ENCODE assay signal across 13 mouse cellular contexts in the genomic region with DNA sequence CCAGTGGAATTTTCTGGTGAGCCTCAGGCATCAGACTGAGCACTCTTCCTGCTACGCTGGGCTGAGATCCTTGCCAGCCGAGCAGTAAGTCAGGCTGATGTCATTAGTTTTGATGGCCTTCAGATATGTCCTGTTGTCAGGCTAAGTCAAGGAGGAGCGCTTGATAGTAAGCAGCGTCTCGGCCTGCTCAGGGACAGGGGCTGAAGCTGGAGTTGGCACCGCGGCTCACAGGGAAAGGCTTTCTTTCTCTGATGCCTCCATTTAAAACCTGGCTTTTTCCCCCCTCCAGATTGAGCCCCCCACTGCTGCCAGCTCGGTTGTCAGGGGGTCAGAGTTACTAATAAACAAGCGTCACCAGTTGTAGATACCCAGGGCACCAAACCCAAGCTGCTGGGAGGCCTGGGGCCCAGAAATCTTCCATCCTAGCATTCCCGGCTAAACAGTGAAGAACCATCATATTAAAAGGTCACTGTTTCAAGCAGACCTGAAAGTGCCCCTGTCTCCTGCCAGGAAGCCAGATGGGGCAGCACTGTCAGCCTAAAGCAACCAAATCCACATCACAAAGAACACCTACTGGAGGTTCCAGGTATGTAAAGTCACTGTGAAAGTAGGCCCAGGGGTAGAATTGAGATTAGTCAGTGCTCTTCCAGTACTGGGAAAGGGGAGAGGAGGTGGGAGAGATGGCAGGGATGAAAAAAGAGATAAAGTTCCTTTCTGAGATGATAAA. TPM values are rescaled to one million over a fixed set of nuclear protein-coding genes. Genes with fewer than 3 reads are reported as not detected.
DNase-seq lines count a peak whose midpoint lies in the region; ATAC-seq and TF ChIP-seq lines count a peak whose summit lies in the region.
"Had no signal": no experiment of that assay in that cellular context is flagged by ENCODE, and none has a peak within 500 bp of the region (broad histone marks: within the 10 kb centered on the region; RNA-seq: fewer than 3 reads in every experiment).

No protein-coding gene starts in this region.

- no peaks in the 10 kb centered on the region for H3K4me1 ChIP-seq in lung, adult 2 months (ENCODE audit: control insufficient read depth, insufficient read depth, low read length)
- H3K4me1 ChIP-seq: embryonic facial prominence, embryonic 12.5 days; midbrain, embryonic 10.5 days had no signal

- no peak for TF ChIP-seq CTCF in lung, adult 2 months (IDR thresholded peaks at IDR 0.05; ENCODE audit: insufficient read depth, low read length)

- TF ChIP-seq POLR2A in lung, adult 2 months (IDR thresholded peaks at IDR 0.05; ENCODE audit: borderline replicate concordance, extremely low read depth, low read depth, low read length), result no peak

- H3K4me3 ChIP-seq in lung, adult 2 months (replicated peaks; ENCODE audit: extremely low read depth, low read depth, low read length), result no peak overlapping the region
- H3K4me3 ChIP-seq: embryonic facial prominence, embryonic 12.5 days; midbrain, embryonic 10.5 days; myocyte had no signal

- no peak for DNase-seq in cerebellum, postnatal 4 days (ENCODE audit: low spot score in 2 of 2)
- DNase-seq in ovary, adult 18-20 months (ENCODE audit: low spot score), result peak; percentile 72
- no peak for DNase-seq in ovary, postnatal 14 days (ENCODE audit: low spot score)
- DNase-seq in cerebellum, adult 11-12 months, result peak; percentile 50
- peak; percentile 43 to 50 for DNase-seq in cerebellum, postnatal 36 days
- no peak for DNase-seq in gastrocnemius, postnatal 4 days (ENCODE audit: low spot score in 2 of 2)
- no peak for DNase-seq in lung, adult 2 months
- DNase-seq: right cerebral cortex, postnatal 25 days had no signal

- WGBS in lung, adult 2 months, result 69% methylated on average over 10 of the region's 10 CpGs

- peak; percentile 55 for ATAC-seq in cerebellum, adult (ENCODE audit: insufficient number of reproducible peaks, low FRiP score, low TSS enrichment)

RNA-seq across cellular contexts. Expression of gene Scg5, which starts 21.9 kb away (rescaled TPM):
- 1 to 10 TPM in 1 of 2 experiments, under 1 TPM in 1; 0.86 to 1.1 TPM for total RNA-seq in gastrocnemius, postnatal 4 days (2021)
- 0.49 and 0.57 TPM in 2 replicates for polyA plus RNA-seq in lung, adult 2 months (2012; rRNA removed)
- total RNA-seq: heart, postnatal 36 days had no signal

RNA-seq across cellular contexts. Expression of gene Arhgap11a, which starts 41.4 kb away (rescaled TPM):
- total RNA-seq in gastrocnemius, postnatal 4 days (2021), result 10 to 100 TPM; 14.9 to 15.8 TPM
- 0.60 and 1.2 TPM in 2 replicates for polyA plus RNA-seq in lung, adult 2 months (2012; rRNA removed)

RNA-seq across cellular contexts. Expression of gene Grem1, which starts 48.6 kb away (rescaled TPM):
- total RNA-seq in gastrocnemius, postnatal 4 days (2021), result under 1 TPM; 0.47 to 0.59 TPM
- 0.54 and 0.55 TPM in 2 replicates for polyA plus RNA-seq in lung, adult 2 months (2012; rRNA removed)
- total RNA-seq: heart, postnatal 36 days had no signal

Comparison
In these comparisons a context has a peak if more than half of its experiments do, and no peak if none do; other contexts are left out.
1. DNase-seq: peak in ovary, adult 18-20 months (single experiment), cerebellum, adult 11-12 months (single experiment) and cerebellum, postnatal 36 days (2 of 2); none in cerebellum, postnatal 4 days (0 of 2), ovary, postnatal 14 days (single experiment), gastrocnemius, postnatal 4 days (0 of 2) and lung, adult 2 months (single experiment).